Mouse (Mus musculus) myocyte (in vitro differentiated cells): ENCODE results near the gene 1700020D05Rik. TPM values are rescaled to one million over a fixed set of nuclear protein-coding genes. Genes with fewer than 3 reads are reported as not detected.

ENCODE experiments used
- H3K27me3 ChIP-seq: one replicate; pipeline ENCODE4 v1.6.1; 2011; ENCODE audit not compliant: control insufficient read depth, insufficient read depth, insufficient read length
- H3K36me3 ChIP-seq: one replicate; pipeline ENCODE4 v1.6.1; 2011; ENCODE audit not compliant: control insufficient read depth, insufficient read depth
- H3K4me2 ChIP-seq: one replicate; pipeline ENCODE4 v1.6.1; 2011; ENCODE audit warnings: low read depth, control low read depth
- H3K4me3 ChIP-seq: one replicate; pipeline ENCODE4 v1.5.1; 2011; ENCODE audit warnings: mild to moderate bottlenecking, control low read depth, moderate library complexity
- H3K79me2 ChIP-seq: one replicate; pipeline ENCODE4 v1.6.1; 2011; ENCODE audit not compliant: control insufficient read depth, insufficient read depth
- H3ac ChIP-seq: one replicate; pipeline ENCODE4 v1.6.1; 2011; ENCODE audit not compliant: control insufficient read depth, insufficient read length
- CEBPB ChIP-seq: IDR thresholded peaks from 2 replicates; pipeline ENCODE4 v1.6.1; 2011; ENCODE audit warnings: mild to moderate bottlenecking, moderate library complexity; ENCODE audit not compliant: poor library complexity, insufficient read depth, severe bottlenecking
- E2F4 ChIP-seq: IDR thresholded peaks from one replicate; pipeline ENCODE4 v1.6.1; 2011; ENCODE audit warnings: mild to moderate bottlenecking, control low read depth, moderate library complexity; ENCODE audit not compliant: insufficient read depth
- MAX ChIP-seq: IDR thresholded peaks from one replicate; pipeline ENCODE4 v1.6.1; 2011; ENCODE audit warnings: low read depth, mild to moderate bottlenecking, control low read depth
- MYOD1 ChIP-seq, 3 experiments: IDR thresholded peaks; one replicate each; pipeline ENCODE4 v1.6.1; 2011; ENCODE audit warnings: control low read depth in 2 of 3, low read depth in 2 of 3, mild to moderate bottlenecking in 2 of 3, moderate library complexity in 1 of 3; ENCODE audit not compliant: insufficient read length in 2 of 3, control insufficient read depth in 1 of 3
- MYOG ChIP-seq, 3 experiments: IDR thresholded peaks; one replicate each; pipeline ENCODE4 v1.6.1; 2011; ENCODE audit warnings: control low read depth in 2 of 3, low read depth in 2 of 3, mild to moderate bottlenecking in 2 of 3; ENCODE audit not compliant: insufficient read length in 2 of 3, control insufficient read depth in 1 of 3, insufficient read depth in 1 of 3
- POLR2A ChIP-seq: IDR thresholded peaks from one replicate; pipeline ENCODE4 v1.6.1; 2011; ENCODE audit warnings: low read depth, mild to moderate bottlenecking, control low read depth, moderate library complexity; ENCODE audit not compliant: insufficient read length
- POLR2AphosphoS2 ChIP-seq: IDR thresholded peaks from one replicate; pipeline ENCODE4 v1.6.1; 2011; ENCODE audit warnings: low read depth, control low read depth; ENCODE audit not compliant: insufficient read length
- REST ChIP-seq: IDR thresholded peaks from one replicate; pipeline ENCODE4 v1.6.1; 2011; ENCODE audit warnings: mild to moderate bottlenecking, control low read depth, moderate library complexity; ENCODE audit not compliant: insufficient read depth, insufficient read length
- SRF ChIP-seq: IDR thresholded peaks from one replicate; pipeline ENCODE4 v1.6.1; 2011; ENCODE audit warnings: low read depth; ENCODE audit not compliant: control insufficient read depth, insufficient read length
- TCF12 ChIP-seq: IDR thresholded peaks from one replicate; pipeline ENCODE4 v1.6.1; 2011; ENCODE audit warnings: mild to moderate bottlenecking, control low read depth; ENCODE audit not compliant: poor library complexity, insufficient read depth, severe bottlenecking
- TCF3 ChIP-seq: IDR thresholded peaks from one replicate; pipeline ENCODE4 v1.6.1; 2011; ENCODE audit warnings: low read depth, control low read depth; ENCODE audit not compliant: insufficient read length
- USF1 ChIP-seq: IDR thresholded peaks from one replicate; pipeline ENCODE4 v1.6.1; 2011; ENCODE audit warnings: low read depth, mild to moderate bottlenecking, control low read depth, moderate library complexity
- polyA plus RNA-seq: library from polyadenylated mRNA; unstranded; fragments of >200 nt; fragmentation: generic; extraction: Trizol; gene quantifications from one replicate; pipeline ENCODE4 v1.2.1, GENCODE M21; 2012; ENCODE audit warnings: missing spikeins

1700020D05Rik gene
- 0.17 TPM for polyA plus RNA-seq

GRCm38 (mm10) chr19:5503687-5504086 lies at the start of gene 1700020D05Rik:
1700020D05Rik (minus strand) TSS chr19:5503787.
- no peak within 1 kb of the TSS for H3ac ChIP-seq
- H3K4me3 ChIP-seq, result no peak within 1 kb of the TSS
- peaks cover 7% of the 10 kb centered on the region for H3K36me3 ChIP-seq
- H3K79me2 ChIP-seq, result no peaks in the 10 kb centered on the region
- H3K4me2 ChIP-seq, result no peak within 1 kb of the TSS
- TF ChIP-seq TCF3 (no peak), MYOG (IDR thresholded peaks at IDR 0.05; ENCODE audit: control insufficient read depth in 1 of 3, insufficient read depth in 1 of 3, insufficient read length in 2 of 3, low read depth in 2 of 3) (no peak), SRF (no peak)
- no peaks in the 10 kb centered on the region for H3K27me3 ChIP-seq

- no peaks in the 10 kb centered on the region for H3K79me2 ChIP-seq
- no peak overlapping the region for H3K4me3 ChIP-seq
- H3K36me3 ChIP-seq, result no peaks in the 10 kb centered on the region
- H3ac ChIP-seq, result no peak overlapping the region
- TF ChIP-seq TCF12 (no peak), TCF3 (no peak), CEBPB (no peak), POLR2A (no peak), SRF (no peak), USF1 (no peak), REST (no peak), MYOD1 (IDR thresholded peaks at IDR 0.05; ENCODE audit: control insufficient read depth in 1 of 3, insufficient read length in 2 of 3, low read depth in 2 of 3) (no peak), MYOG (IDR thresholded peaks at IDR 0.05; ENCODE audit: control insufficient read depth in 1 of 3, insufficient read depth in 1 of 3, insufficient read length in 2 of 3, low read depth in 2 of 3) (no peak), POLR2AphosphoS2 (no peak), E2F4 (no peak), MAX (no peak)
- no peak overlapping the region for H3K4me2 ChIP-seq
- H3K27me3 ChIP-seq, result peaks cover 13% of the 10 kb centered on the region
Observed at GRCm38 (mm10) chr19:5547471-5548056, 44.0 kb upstream of the 1700020D05Rik start.

- Histone ChIP-seq H3K4me3 (no peak overlapping the region), H3K79me2 (no peaks in the 10 kb centered on the region), H3ac (no peak overlapping the region), H3K36me3 (no peaks in the 10 kb centered on the region), H3K27me3 (no peaks in the 10 kb centered on the region), H3K4me2 (no peak overlapping the region)
- TF ChIP-seq USF1, result no peak
- TF ChIP-seq E2F4, result no peak
- no peak for TF ChIP-seq REST
- no peak for TF ChIP-seq TCF12
- TF ChIP-seq TCF3, result no peak
- no peak for TF ChIP-seq MYOD1 (IDR thresholded peaks at IDR 0.05; ENCODE audit: control insufficient read depth in 1 of 3, insufficient read length in 2 of 3, low read depth in 2 of 3)
- TF ChIP-seq POLR2AphosphoS2, result no peak
- TF ChIP-seq MYOG (IDR thresholded peaks at IDR 0.05; ENCODE audit: control insufficient read depth in 1 of 3, insufficient read depth in 1 of 3, insufficient read length in 2 of 3, low read depth in 2 of 3), result no peak
- no peak for TF ChIP-seq CEBPB
- no peak for TF ChIP-seq SRF
- TF ChIP-seq MAX, result no peak
- no peak for TF ChIP-seq POLR2A
Observed at GRCm38 (mm10) chr19:5544031-5544430, 40.4 kb upstream of the 1700020D05Rik start.

GRCm38 (mm10) chr19:5543362-5543761 lies 39.8 kb upstream of the 1700020D05Rik start:
- no peak overlapping the region for H3ac ChIP-seq
- no peaks in the 10 kb centered on the region for H3K79me2 ChIP-seq
- H3K4me2 ChIP-seq, result no peak overlapping the region
- H3K36me3 ChIP-seq, result no peaks in the 10 kb centered on the region
- TF ChIP-seq MAX (no peak), TCF12 (no peak), TCF3 (no peak), USF1 (no peak), POLR2A (no peak), MYOD1 (IDR thresholded peaks at IDR 0.05; ENCODE audit: control insufficient read depth in 1 of 3, insufficient read length in 2 of 3, low read depth in 2 of 3) (no peak), E2F4 (no peak), CEBPB (no peak), POLR2AphosphoS2 (no peak), REST (no peak), MYOG (IDR thresholded peaks at IDR 0.05; ENCODE audit: control insufficient read depth in 1 of 3, insufficient read depth in 1 of 3, insufficient read length in 2 of 3, low read depth in 2 of 3) (no peak), SRF (no peak)
- no peaks in the 10 kb centered on the region for H3K27me3 ChIP-seq
- no peak overlapping the region for H3K4me3 ChIP-seq

- TF ChIP-seq POLR2A (no peak), TCF3 (no peak), TCF12 (no peak), USF1 (no peak), REST (no peak), MYOD1 (IDR thresholded peaks at IDR 0.05; ENCODE audit: control insufficient read depth in 1 of 3, insufficient read length in 2 of 3, low read depth in 2 of 3) (no peak), CEBPB (no peak), POLR2AphosphoS2 (no peak), MAX (no peak)
- Histone ChIP-seq H3K79me2 (no peaks in the 10 kb centered on the region), H3K36me3 (no peaks in the 10 kb centered on the region), H3K27me3 (no peaks in the 10 kb centered on the region), H3K4me3 (no peak overlapping the region), H3K4me2 (no peak overlapping the region), H3ac (no peak overlapping the region)
Observed at GRCm38 (mm10) chr19:5538786-5539185, 35.2 kb upstream of the 1700020D05Rik start.
